Mouse (Mus musculus) left cerebral cortex, adult 9 months (tissue): ENCODE results near the gene Drd2.

Experiments
- DNase-seq, 2 experiments: peaks; one replicate each; pipeline ENCODE4 v3.0.0; 2022; ENCODE audit warnings: low spot score in 2 of 2

Gene Drd2

GRCm38 (mm10) chr9:49452396-49452795 lies 112.0 kb downstream of the Drd2 start:
- no peak for DNase-seq

GRCm38 (mm10) chr9:49456136-49456535 lies 115.7 kb downstream of the Drd2 start:
- no peak for DNase-seq
